Mouse (Mus musculus): ENCODE measurements around the gene Prickle2.

Gene Prickle2

GRCm38 (mm10) chr6:92370896-92371295, 335.1 kb downstream of the Prickle2 start:
- in situ Hi-C loops (cut with MboI; ENCODE audit: low pct_unique_long_range_greater_than_20kb in 1 of 2, low sequenced_read_pairs in 2 of 2, unreplicated experiment in 1 of 2), result no loop called here

- in situ Hi-C loops (cut with MboI; ENCODE audit: low pct_unique_long_range_greater_than_20kb in 1 of 2, low sequenced_read_pairs in 2 of 2, unreplicated experiment in 1 of 2), result no loop called here
These were observed 358.5 kb downstream of the Prickle2 start for GRCm38 (mm10) chr6:92347278-92348028.

DNA sequence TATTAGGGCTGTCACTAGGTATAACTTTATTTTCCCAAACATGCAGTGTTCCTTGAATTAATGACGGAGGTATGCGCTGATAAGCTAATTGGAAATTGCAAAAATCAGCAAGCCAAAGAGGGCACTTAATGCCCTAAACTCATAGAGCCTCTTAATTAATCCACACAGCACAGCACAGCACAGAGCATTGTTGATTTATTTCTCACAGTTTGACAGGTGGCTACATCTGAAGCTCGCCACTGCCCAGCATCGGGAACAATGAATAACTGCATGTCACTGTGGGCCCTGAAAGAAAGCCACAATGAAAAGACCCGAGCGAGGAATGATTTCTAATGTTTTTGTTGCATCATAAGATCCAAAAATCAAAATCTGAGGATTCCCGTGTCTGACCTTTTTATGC, 359.2 kb downstream of the Prickle2 start:
- in situ Hi-C loops (cut with MboI; ENCODE audit: low pct_unique_long_range_greater_than_20kb in 1 of 2, low sequenced_read_pairs in 2 of 2, unreplicated experiment in 1 of 2), result no loop called here

- in situ Hi-C loops (cut with MboI; ENCODE audit: low pct_unique_long_range_greater_than_20kb in 1 of 2, low sequenced_read_pairs in 2 of 2, unreplicated experiment in 1 of 2), result no loop called here
These were observed 360.8 kb downstream of the Prickle2 start for GRCm38 (mm10) chr6:92345151-92345550.

- in situ Hi-C loops (cut with MboI; ENCODE audit: low pct_unique_long_range_greater_than_20kb in 1 of 2, low sequenced_read_pairs in 2 of 2, unreplicated experiment in 1 of 2), result no loop called here
These were observed 361.4 kb downstream of the Prickle2 start for GRCm38 (mm10) chr6:92344588-92344987.
